Mouse (Mus musculus) bone marrow macrophage, adult 2 months (primary cell): ENCODE results near the gene Gm10073. TPM values are rescaled to one million over a fixed set of nuclear protein-coding genes. Genes with fewer than 3 reads are reported as not detected.
"Not testable (repeated sequence)": the region's sequence is repeated elsewhere in the genome, so short reads cannot be mapped to it uniquely, and the experiment has no call there.

ENCODE experiments used
- H3K27ac ChIP-seq: 2 replicates; pipeline ENCODE4 v1.5.1; 2012; ENCODE audit warnings: low read depth, low read length; ENCODE audit not compliant: insufficient read depth
- H3K4me1 ChIP-seq: 2 replicates; pipeline ENCODE4 v1.6.1; 2012; ENCODE audit warnings: low read length; ENCODE audit not compliant: control insufficient read depth, insufficient read depth
- H3K4me3 ChIP-seq: 2 replicates; pipeline ENCODE4 v1.5.1; 2012; ENCODE audit warnings: mild to moderate bottlenecking, low read length, moderate library complexity; ENCODE audit not compliant: insufficient read depth
- CTCF ChIP-seq: IDR thresholded peaks from 2 replicates; pipeline ENCODE4 v1.5.1; 2012; ENCODE audit warnings: low read depth, mild to moderate bottlenecking, low read length, moderate library complexity
- POLR2A ChIP-seq: IDR thresholded peaks from 2 replicates; pipeline ENCODE4 v1.6.1; 2012; ENCODE audit warnings: mild to moderate bottlenecking, low read depth, low read length, borderline replicate concordance
- polyA plus RNA-seq: library from polyadenylated mRNA; stranded (reverse); fragments of >200 nt; gene quantifications from 2 replicates; pipeline ENCODE4 v1.2.4, GENCODE M21; 2012; ENCODE audit not compliant: missing spikeins, insufficient read depth, insufficient read length

Gene Gm10073
- 54.5 and 99.5 TPM in 2 replicates for polyA plus RNA-seq

GRCm38 (mm10) chr8:106573168-106573567 is at the start of gene Gm10073:
Gene Gm10073 (minus strand): TSS chr8:106573461.
- H3K4me3 ChIP-seq, H3K27ac ChIP-seq: not testable (repeated sequence)
- H3K4me1 ChIP-seq = peaks cover 22% of the 10 kb centered on the region

- TF ChIP-seq POLR2A = no peak
- no peak for TF ChIP-seq CTCF
- no peak overlapping the region for H3K27ac ChIP-seq
- no peak overlapping the region for H3K4me3 ChIP-seq
- peaks cover 7% of the 10 kb centered on the region for H3K4me1 ChIP-seq
These were observed 49.8 kb upstream of the Gm10073 start for GRCm38 (mm10) chr8:106623016-106623415.

- H3K4me3 ChIP-seq = no peak overlapping the region
- H3K27ac ChIP-seq = no peak overlapping the region
- H3K4me1 ChIP-seq = peaks cover 7% of the 10 kb centered on the region
- no peak for TF ChIP-seq POLR2A
- no peak for TF ChIP-seq CTCF
These were observed 47.2 kb upstream of the Gm10073 start for GRCm38 (mm10) chr8:106620488-106620887.

- H3K4me1 ChIP-seq = peaks cover 7% of the 10 kb centered on the region
- no peak overlapping the region for H3K27ac ChIP-seq
- TF ChIP-seq CTCF = no peak
- no peak for TF ChIP-seq POLR2A
- H3K4me3 ChIP-seq = no peak overlapping the region
These were observed 46.4 kb upstream of the Gm10073 start for GRCm38 (mm10) chr8:106619549-106620245.

GRCm38 (mm10) chr8:106618324-106618723 is 45.1 kb upstream of the Gm10073 start:
- Histone ChIP-seq H3K27ac (no peak overlapping the region), H3K4me3 (no peak overlapping the region), H3K4me1 (peaks cover 7% of the 10 kb centered on the region)
- TF ChIP-seq POLR2A (no peak), CTCF (no peak)

- Histone ChIP-seq H3K4me3 (no peak overlapping the region), H3K4me1 (peaks cover 7% of the 10 kb centered on the region), H3K27ac (no peak overlapping the region)
- no peak for TF ChIP-seq POLR2A
- no peak for TF ChIP-seq CTCF
These were observed 44.6 kb upstream of the Gm10073 start for GRCm38 (mm10) chr8:106617865-106618264.

GRCm38 (mm10) chr8:106617196-106617595 is 43.9 kb upstream of the Gm10073 start:
- H3K27ac ChIP-seq = no peak overlapping the region
- TF ChIP-seq CTCF (no peak), POLR2A (no peak)
- peaks cover 13% of the 10 kb centered on the region for H3K4me1 ChIP-seq
- H3K4me3 ChIP-seq = no peak overlapping the region

GRCm38 (mm10) chr8:106616679-106617078 is 43.4 kb upstream of the Gm10073 start:
- peaks cover 16% of the 10 kb centered on the region for H3K4me1 ChIP-seq
- no peak for TF ChIP-seq POLR2A
- TF ChIP-seq CTCF = no peak
- H3K4me3 ChIP-seq = no peak overlapping the region
- H3K27ac ChIP-seq = no peak overlapping the region

- H3K4me3 ChIP-seq = no peak overlapping the region
- H3K27ac ChIP-seq = no peak overlapping the region
- TF ChIP-seq POLR2A = no peak
- H3K4me1 ChIP-seq = peaks cover 23% of the 10 kb centered on the region
These were observed 42.5 kb upstream of the Gm10073 start for GRCm38 (mm10) chr8:106615661-106616299.

- Histone ChIP-seq H3K4me3 (no peak overlapping the region), H3K4me1 (peaks cover 26% of the 10 kb centered on the region), H3K27ac (no peak overlapping the region)
- no peak for TF ChIP-seq POLR2A
- no peak for TF ChIP-seq CTCF
These were observed 41.4 kb upstream of the Gm10073 start for GRCm38 (mm10) chr8:106614704-106615103.
